Mouse (Mus musculus): ENCODE data around the gene Tmem40. TPM values are rescaled to one million over a fixed set of nuclear protein-coding genes. Genes with fewer than 3 reads are reported as not detected.

Tmem40 gene
- polyA plus RNA-seq, 1 experiment from 2014 or later = 2.2 TPM

- 64% methylated on average over 4 of the region's 4 CpGs for WGBS
Observed at GRCm38 (mm10) chr6:115760982-115761381, 1.2 kb downstream of the Tmem40 start.

GRCm38 (mm10) chr6:115760137-115760536, 2.1 kb downstream of the Tmem40 start:
- Histone ChIP-seq H3K9ac (ENCODE audit: low read length) (no peak overlapping the region), H3K4me2 (ENCODE audit: low read depth, severe bottlenecking) (no peak overlapping the region), H3K27ac (replicated peaks; ENCODE audit: low read depth, low read length) (no peak overlapping the region), H3K36me3 (ENCODE audit: control insufficient read depth, insufficient read depth, low read length) (no peaks in the 10 kb centered on the region), H3K9me3 (ENCODE audit: control insufficient read depth, low read length) (no peaks in the 10 kb centered on the region), H3K27me3 (ENCODE audit: control insufficient read depth, insufficient read depth, low read length) (no peaks in the 10 kb centered on the region), H3K4me1 (ENCODE audit: control insufficient read depth, insufficient read depth, low read length) (peaks cover 7% of the 10 kb centered on the region; the same call in 1 of the 2 replicates), H3K4me3 (ENCODE audit: low read depth, low read length) (no peak overlapping the region)
- ATAC-seq (ENCODE audit: insufficient number of reproducible peaks, low FRiP score, low TSS enrichment, low read depth) (no peak), DNase-seq (ENCODE audit: low spot score) (no peak)
- 91% methylated on average over 4 of the region's 4 CpGs for WGBS

More at GRCm38 (mm10) chr6:115760982-115761381, 1.2 kb downstream of the Tmem40 start:
- Histone ChIP-seq H3K27me3 (ENCODE audit: control insufficient read depth, insufficient read depth, low read length) (no peaks in the 10 kb centered on the region), H3K4me3 (ENCODE audit: low read depth, low read length) (no peak overlapping the region), H3K9me3 (ENCODE audit: control insufficient read depth, low read length) (no peaks in the 10 kb centered on the region), H3K27ac (replicated peaks; ENCODE audit: low read depth, low read length) (no peak overlapping the region), H3K9ac (ENCODE audit: low read length) (no peak overlapping the region), H3K4me1 (ENCODE audit: control insufficient read depth, insufficient read depth, low read length) (peaks cover 7% of the 10 kb centered on the region; the same call in 1 of the 2 replicates), H3K36me3 (ENCODE audit: control insufficient read depth, insufficient read depth, low read length) (no peaks in the 10 kb centered on the region), H3K4me2 (ENCODE audit: low read depth, severe bottlenecking) (no peak overlapping the region)
- ATAC-seq (ENCODE audit: insufficient number of reproducible peaks, low FRiP score, low TSS enrichment, low read depth) (no peak), DNase-seq (ENCODE audit: low spot score) (no peak)

- Histone ChIP-seq H3K4me3 (ENCODE audit: low read depth, low read length) (no peak overlapping the region), H3K9me3 (ENCODE audit: control insufficient read depth, low read length) (no peaks in the 10 kb centered on the region), H3K27me3 (ENCODE audit: control insufficient read depth, insufficient read depth, low read length) (no peaks in the 10 kb centered on the region), H3K4me2 (ENCODE audit: low read depth, severe bottlenecking) (no peak overlapping the region), H3K4me1 (ENCODE audit: control insufficient read depth, insufficient read depth, low read length) (peaks cover 7% of the 10 kb centered on the region; the same call in 1 of the 2 replicates), H3K36me3 (ENCODE audit: control insufficient read depth, insufficient read depth, low read length) (no peaks in the 10 kb centered on the region), H3K27ac (replicated peaks; ENCODE audit: low read depth, low read length) (no peak overlapping the region), H3K9ac (ENCODE audit: low read length) (no peak overlapping the region)
- DNase-seq (ENCODE audit: low spot score) = no peak
- 70% methylated on average over 5 of the region's 5 CpGs for WGBS
- ATAC-seq (ENCODE audit: insufficient number of reproducible peaks, low FRiP score, low TSS enrichment, low read depth) = no peak
Observed at GRCm38 (mm10) chr6:115759461-115759860, 2.7 kb downstream of the Tmem40 start.

- WGBS = 58% methylated on average over 9 of the region's 9 CpGs
- Histone ChIP-seq H3K27me3 (ENCODE audit: control insufficient read depth, insufficient read depth, low read length) (no peaks in the 10 kb centered on the region), H3K9me3 (ENCODE audit: control insufficient read depth, low read length) (no peaks in the 10 kb centered on the region), H3K27ac (replicated peaks; ENCODE audit: low read depth, low read length) (no peak overlapping the region), H3K4me1 (ENCODE audit: control insufficient read depth, insufficient read depth, low read length) (peaks cover 7% of the 10 kb centered on the region; the same call in 1 of the 2 replicates), H3K4me2 (ENCODE audit: low read depth, severe bottlenecking) (no peak overlapping the region), H3K4me3 (ENCODE audit: low read depth, low read length) (no peak overlapping the region), H3K36me3 (ENCODE audit: control insufficient read depth, insufficient read depth, low read length) (no peaks in the 10 kb centered on the region), H3K9ac (ENCODE audit: low read length) (no peak overlapping the region)
- no peak for ATAC-seq (ENCODE audit: insufficient number of reproducible peaks, low FRiP score, low TSS enrichment, low read depth)
- DNase-seq (ENCODE audit: low spot score) = no peak
Observed at GRCm38 (mm10) chr6:115758981-115759435, 3.2 kb downstream of the Tmem40 start.

- Histone ChIP-seq H3K27me3 (ENCODE audit: control insufficient read depth, insufficient read depth, low read length) (no peaks in the 10 kb centered on the region), H3K9ac (ENCODE audit: low read length) (no peak overlapping the region), H3K9me3 (ENCODE audit: control insufficient read depth, low read length) (no peaks in the 10 kb centered on the region), H3K27ac (replicated peaks; ENCODE audit: low read depth, low read length) (no peak overlapping the region), H3K4me2 (ENCODE audit: low read depth, severe bottlenecking) (no peak overlapping the region), H3K4me3 (ENCODE audit: low read depth, low read length) (no peak overlapping the region), H3K4me1 (ENCODE audit: control insufficient read depth, insufficient read depth, low read length) (no peaks in the 10 kb centered on the region), H3K36me3 (ENCODE audit: control insufficient read depth, insufficient read depth, low read length) (no peaks in the 10 kb centered on the region)
- WGBS = 88% methylated on average over 7 of the region's 7 CpGs
- no peak for ATAC-seq (ENCODE audit: insufficient number of reproducible peaks, low FRiP score, low TSS enrichment, low read depth)
- no peak for DNase-seq (ENCODE audit: low spot score)
Observed at GRCm38 (mm10) chr6:115755536-115755935, 6.7 kb downstream of the Tmem40 start.

GRCm38 (mm10) chr6:115746326-115746725, 15.9 kb downstream of the Tmem40 start:
- Histone ChIP-seq H3K36me3 (ENCODE audit: control insufficient read depth, insufficient read depth, low read length) (no peaks in the 10 kb centered on the region), H3K9me3 (ENCODE audit: control insufficient read depth, low read length) (no peaks in the 10 kb centered on the region), H3K27me3 (ENCODE audit: control insufficient read depth, insufficient read depth, low read length) (no peaks in the 10 kb centered on the region), H3K4me3 (ENCODE audit: low read depth, low read length) (no peak overlapping the region), H3K27ac (replicated peaks; ENCODE audit: low read depth, low read length) (no peak overlapping the region), H3K4me1 (ENCODE audit: control insufficient read depth, insufficient read depth, low read length) (no peaks in the 10 kb centered on the region), H3K9ac (ENCODE audit: low read length) (no peak overlapping the region), H3K4me2 (ENCODE audit: low read depth, severe bottlenecking) (no peak overlapping the region)
- DNase-seq (ENCODE audit: low spot score) (no peak), ATAC-seq (ENCODE audit: insufficient number of reproducible peaks, low FRiP score, low TSS enrichment, low read depth) (no peak)
- 57% methylated on average over 1 of the region's 1 CpGs for WGBS

- Histone ChIP-seq H3K9ac (ENCODE audit: low read length) (no peak overlapping the region), H3K4me2 (ENCODE audit: low read depth, severe bottlenecking) (no peak overlapping the region), H3K36me3 (ENCODE audit: control insufficient read depth, insufficient read depth, low read length) (no peaks in the 10 kb centered on the region), H3K9me3 (ENCODE audit: control insufficient read depth, low read length) (no peaks in the 10 kb centered on the region), H3K27ac (replicated peaks; ENCODE audit: low read depth, low read length) (no peak overlapping the region), H3K27me3 (ENCODE audit: control insufficient read depth, insufficient read depth, low read length) (no peaks in the 10 kb centered on the region), H3K4me3 (ENCODE audit: low read depth, low read length) (no peak overlapping the region), H3K4me1 (ENCODE audit: control insufficient read depth, insufficient read depth, low read length) (no peaks in the 10 kb centered on the region)
- 9% methylated on average over 1 of the region's 1 CpGs for WGBS
- ATAC-seq (ENCODE audit: insufficient number of reproducible peaks, low FRiP score, low TSS enrichment, low read depth) (no peak), DNase-seq (ENCODE audit: low spot score) (no peak)
Observed at GRCm38 (mm10) chr6:115743569-115743968, 18.6 kb downstream of the Tmem40 start.

- 92% methylated on average over 5 of the region's 5 CpGs for WGBS
Observed at GRCm38 (mm10) chr6:115739056-115739455, 23.2 kb downstream of the Tmem40 start.

GRCm38 (mm10) chr6:115734909-115735308, 27.3 kb downstream of the Tmem40 start:
- H3K4me1 ChIP-seq (ENCODE audit: control insufficient read depth, insufficient read depth, low read length) = no peaks in the 10 kb centered on the region
- no peak overlapping the region for H3K27ac ChIP-seq (replicated peaks; ENCODE audit: low read depth, low read length)
- DNase-seq (ENCODE audit: low spot score) = peak; percentile 63
- H3K9me3 ChIP-seq (ENCODE audit: control insufficient read depth, low read length) = no peaks in the 10 kb centered on the region
- ATAC-seq (ENCODE audit: insufficient number of reproducible peaks, low FRiP score, low TSS enrichment, low read depth) = no peak
- H3K4me3 ChIP-seq (ENCODE audit: low read depth, low read length) = no peak overlapping the region
- H3K4me2 ChIP-seq (ENCODE audit: low read depth, severe bottlenecking) = no peak overlapping the region
- 73% methylated on average over 4 of the region's 4 CpGs for WGBS
- H3K27me3 ChIP-seq (ENCODE audit: control insufficient read depth, insufficient read depth, low read length) = no peaks in the 10 kb centered on the region
- no peak overlapping the region for H3K9ac ChIP-seq (ENCODE audit: low read length)
- H3K36me3 ChIP-seq (ENCODE audit: control insufficient read depth, insufficient read depth, low read length) = no peaks in the 10 kb centered on the region

More at GRCm38 (mm10) chr6:115739056-115739455, 23.2 kb downstream of the Tmem40 start:
- no peak for ATAC-seq (ENCODE audit: insufficient number of reproducible peaks, low FRiP score, low TSS enrichment, low read depth)
- Histone ChIP-seq H3K36me3 (ENCODE audit: control insufficient read depth, insufficient read depth, low read length) (no peaks in the 10 kb centered on the region), H3K4me1 (ENCODE audit: control insufficient read depth, insufficient read depth, low read length) (no peaks in the 10 kb centered on the region), H3K4me3 (ENCODE audit: low read depth, low read length) (no peak overlapping the region), H3K27me3 (ENCODE audit: control insufficient read depth, insufficient read depth, low read length) (no peaks in the 10 kb centered on the region), H3K9me3 (ENCODE audit: control insufficient read depth, low read length) (no peaks in the 10 kb centered on the region), H3K9ac (ENCODE audit: low read length) (no peak overlapping the region), H3K27ac (replicated peaks; ENCODE audit: low read depth, low read length) (no peak overlapping the region), H3K4me2 (ENCODE audit: low read depth, severe bottlenecking) (no peak overlapping the region)
- DNase-seq (ENCODE audit: low spot score) = no peak
